ENCODE assay signal across 8 mouse cellular contexts in the genomic region with DNA sequence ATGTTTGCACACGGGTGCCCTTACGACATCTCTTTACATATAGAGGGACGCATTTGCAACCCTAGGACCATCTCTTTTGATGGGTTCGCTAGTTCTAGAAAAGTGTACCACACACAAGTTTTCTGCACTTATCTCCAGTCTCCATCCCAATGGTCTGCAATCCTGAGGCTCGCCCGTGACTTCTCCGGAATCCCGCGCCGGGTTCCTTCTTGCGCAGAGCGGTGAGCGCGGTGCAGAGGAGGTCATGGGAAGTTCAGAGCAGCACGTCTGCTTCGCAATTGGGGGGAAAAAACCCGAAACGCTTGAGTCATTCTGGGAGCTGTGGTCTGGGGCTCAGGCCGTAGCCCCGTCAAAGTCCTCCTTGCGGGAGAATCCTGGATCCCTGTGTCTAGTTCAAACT.
DNase-seq lines count a peak whose midpoint lies in the region; ATAC-seq and TF ChIP-seq lines count a peak whose summit lies in the region.

No protein-coding gene starts in this region.

- peak overlapping the region; percentile 47 for H3K4me3 ChIP-seq in heart, embryonic 10.5 days
- H3K4me3 ChIP-seq in hindbrain, embryonic 12.5 days = peak overlapping the region; percentile 16
- H3K4me3 ChIP-seq in stomach, postnatal 0 days (ENCODE audit: low read depth, low read length) = peak overlapping the region; percentile 10

- peaks cover 65% of the 10 kb centered on the region for H3K27me3 ChIP-seq in heart, embryonic 10.5 days (ENCODE audit: insufficient read depth, poor library complexity, severe bottlenecking)
- peaks cover 63% of the 10 kb centered on the region for H3K27me3 ChIP-seq in hindbrain, embryonic 12.5 days
- peaks cover 12% of the 10 kb centered on the region for H3K27me3 ChIP-seq in stomach, postnatal 0 days (ENCODE audit: control insufficient read depth, insufficient read depth, low read length)

- H3K27ac ChIP-seq in heart, embryonic 10.5 days = no peak overlapping the region
- H3K27ac ChIP-seq in hindbrain, embryonic 12.5 days = no peak overlapping the region
- no peak overlapping the region for H3K27ac ChIP-seq in stomach, postnatal 0 days (replicated peaks)

- WGBS in heart, embryonic 10.5 days = 1% methylated on average over 21 of the region's 21 CpGs
- under 1% methylated on average over 21 of the region's 21 CpGs for WGBS in hindbrain, embryonic 12.5 days
- WGBS in stomach, postnatal 0 days = 9% methylated on average over 21 of the region's 21 CpGs

- no peaks in the 10 kb centered on the region for H3K9me3 ChIP-seq in heart, embryonic 10.5 days
- no peaks in the 10 kb centered on the region for H3K9me3 ChIP-seq in hindbrain, embryonic 12.5 days (replicated peaks)
- H3K9me3 ChIP-seq in stomach, postnatal 0 days (ENCODE audit: control insufficient read depth, low read length) = no peaks in the 10 kb centered on the region

- H3K4me2 ChIP-seq in hindbrain, embryonic 12.5 days (replicated peaks) = peak overlapping the region; percentile 41
- no peak overlapping the region; the same call in 1 of the 2 replicates for H3K4me2 ChIP-seq in stomach, postnatal 0 days (replicated peaks; ENCODE audit: low read depth)

- no peaks in the 10 kb centered on the region for H3K36me3 ChIP-seq in heart, embryonic 10.5 days
- no peaks in the 10 kb centered on the region for H3K36me3 ChIP-seq in hindbrain, embryonic 12.5 days
- H3K36me3 ChIP-seq in stomach, postnatal 0 days (ENCODE audit: control insufficient read depth, insufficient read depth, low read length) = no peaks in the 10 kb centered on the region

- TF ChIP-seq CTCF in stomach, postnatal 0 days (IDR thresholded peaks at IDR 0.05; ENCODE audit: low read depth) = no peak

- intact Hi-C loops in left cerebral cortex, postnatal 14 days (cut with DNase I) = no loop called here

- DNase-seq in heart, embryonic 10.5 days (ENCODE audit: low spot score) = no peak
- DNase-seq in heart, postnatal 4 days = no peak
- peak; percentile 24 for DNase-seq in ZHBTc4 (ENCODE audit: low read depth, low spot score)
- DNase-seq in lung, postnatal 10 days = peak; percentile 6
- DNase-seq in stomach, postnatal 0 days (ENCODE audit: low spot score) = no peak
- no peak for DNase-seq in left cerebral cortex, postnatal 14 days (ENCODE audit: low spot score in 2 of 2)
- DNase-seq in urinary bladder, postnatal 14 days (ENCODE audit: low spot score) = no peak

- no peak for TF ChIP-seq EP300 in stomach, postnatal 0 days (optimal IDR thresholded peaks at IDR 0.05)

- ATAC-seq in hindbrain, embryonic 12.5 days (ENCODE audit: low FRiP score) = no peak
- no peak for ATAC-seq in stomach, postnatal 0 days (ENCODE audit: low FRiP score, low TSS enrichment)

- H3K4me1 ChIP-seq in heart, embryonic 10.5 days = peaks cover 37% of the 10 kb centered on the region
- H3K4me1 ChIP-seq in hindbrain, embryonic 12.5 days = peaks cover 24% of the 10 kb centered on the region
- H3K4me1 ChIP-seq in stomach, postnatal 0 days (replicated peaks; ENCODE audit: control insufficient read depth, insufficient read depth) = no peaks in the 10 kb centered on the region

- no peak overlapping the region for H3K9ac ChIP-seq in hindbrain, embryonic 12.5 days
- H3K9ac ChIP-seq in stomach, postnatal 0 days (ENCODE audit: low read length) = no peak overlapping the region

Comparison
In these comparisons a context has a peak if more than half of its experiments do, and no peak if none do; other contexts are left out.
1. DNase-seq: peak in ZHBTc4 (single experiment) and lung, postnatal 10 days (single experiment); none in heart, embryonic 10.5 days (single experiment), heart, postnatal 4 days (single experiment), stomach, postnatal 0 days (single experiment), left cerebral cortex, postnatal 14 days (0 of 2) and urinary bladder, postnatal 14 days (single experiment).
2. Peak in every context shown above with its lines, with median percentiles within 50 percentile points of each other: H3K4me3 ChIP-seq.